Mouse (Mus musculus): Measurements from ENCODE around the gene Gm10277. TPM values are rescaled to one million over a fixed set of nuclear protein-coding genes. Genes with fewer than 3 reads are reported as not detected.
A peak's percentile ranks its signal among the peaks of the same experiment; 100 is the strongest.

Gm10277 gene
- polyA plus RNA-seq, 1 experiment, result not detected

DNA sequence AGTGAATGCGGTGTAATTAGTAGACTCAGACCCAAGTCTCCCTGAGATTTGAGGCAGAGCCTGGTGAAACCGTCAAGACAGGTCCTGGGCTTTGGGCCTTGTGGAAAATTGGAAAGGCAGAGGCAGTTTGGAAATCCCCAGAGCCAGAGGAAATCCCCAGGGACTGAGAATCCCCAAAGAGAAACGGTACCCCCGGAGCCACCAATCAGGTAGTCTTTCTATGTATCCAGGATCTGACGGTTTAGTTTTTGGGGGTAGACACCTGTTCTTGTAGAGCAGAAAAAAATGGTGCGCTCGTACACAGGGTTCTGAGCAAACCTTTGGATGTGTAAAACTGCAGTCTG is 5.0 kb upstream of the Gm10277 start:
- Histone ChIP-seq H3K4me1 (replicated peaks; ENCODE audit: control insufficient read depth, insufficient read depth, low read length) (peaks cover 46% of the 10 kb centered on the region), H3K4me3 (ENCODE audit: control insufficient read depth, insufficient read depth, low read length) (no peak overlapping the region), H3K27ac (ENCODE audit: control insufficient read depth, insufficient read depth, low read length) (peak overlapping the region; percentile 89), H3K36me3 (ENCODE audit: control insufficient read depth, insufficient read depth, low read length) (no peaks in the 10 kb centered on the region), H3K27me3 (ENCODE audit: control insufficient read depth, insufficient read depth, low read length) (no peaks in the 10 kb centered on the region)
- DNase-seq, result peak; percentile 31
- 29% methylated on average over 7 of the region's 7 CpGs for WGBS
- TF ChIP-seq POLR2A (IDR thresholded peaks at IDR 0.05; ENCODE audit: control insufficient read depth, extremely low read depth, insufficient read depth, low read length, poor library complexity) (no peak), CTCF (IDR thresholded peaks at IDR 0.05; ENCODE audit: borderline replicate concordance, control insufficient read depth, extremely low read depth, insufficient read depth, low read length, poor library complexity) (no peak)

DNA sequence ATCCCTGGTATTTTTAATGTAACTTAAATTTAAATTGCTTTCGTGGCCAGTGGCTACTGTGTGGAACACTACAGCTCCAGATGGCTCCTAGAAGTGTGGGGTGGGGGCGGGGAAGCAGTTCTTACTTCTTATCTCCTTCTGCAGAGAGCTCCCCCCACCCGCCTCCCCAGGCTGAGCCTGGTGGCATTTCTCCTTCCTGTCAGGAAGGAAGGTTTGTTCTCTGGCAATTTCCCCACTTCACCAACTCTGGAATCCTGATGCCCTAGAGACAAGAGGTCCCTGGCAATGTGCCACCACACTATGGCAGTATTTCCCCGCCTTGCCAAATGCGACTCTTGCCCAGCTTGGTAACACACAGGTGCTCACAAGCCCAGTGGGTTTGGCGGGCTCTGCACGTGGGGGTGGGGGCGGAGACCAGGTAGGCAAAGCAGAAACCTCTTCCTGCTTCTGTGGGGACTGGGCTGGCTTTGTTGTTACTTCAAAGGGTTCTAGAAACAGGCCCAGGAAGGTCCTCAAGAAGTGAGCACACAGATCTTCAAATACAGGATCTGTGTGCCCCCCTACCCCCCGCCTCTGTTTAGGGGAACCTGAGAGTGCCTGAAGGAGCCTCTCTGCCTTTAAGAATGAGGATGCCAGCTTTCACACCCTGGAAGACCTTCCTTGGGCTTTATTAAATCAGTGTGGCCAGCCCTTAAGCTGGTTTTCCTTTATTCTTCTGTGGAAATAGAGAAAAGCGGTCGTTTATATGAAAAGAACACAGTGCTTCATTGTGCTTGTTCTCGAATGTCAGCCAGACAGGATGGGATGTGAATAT is 4.4 kb upstream of the Gm10277 start:
- TF ChIP-seq POLR2A (IDR thresholded peaks at IDR 0.05; ENCODE audit: control insufficient read depth, extremely low read depth, insufficient read depth, low read length, poor library complexity), result 0 out of 2 replicates have a peak, but pooled peaks have one; percentile 36
- TF ChIP-seq CTCF (IDR thresholded peaks at IDR 0.05; ENCODE audit: borderline replicate concordance, control insufficient read depth, extremely low read depth, insufficient read depth, low read length, poor library complexity), result peak; percentile 37; the same call in 1 of the 2 replicates
- H3K4me1 ChIP-seq (replicated peaks; ENCODE audit: control insufficient read depth, insufficient read depth, low read length), result peaks cover 47% of the 10 kb centered on the region
- 5% methylated on average over 12 of the region's 12 CpGs for WGBS
- no peak overlapping the region for H3K4me3 ChIP-seq (ENCODE audit: control insufficient read depth, insufficient read depth, low read length)
- no peaks in the 10 kb centered on the region for H3K27me3 ChIP-seq (ENCODE audit: control insufficient read depth, insufficient read depth, low read length)
- no peaks in the 10 kb centered on the region for H3K36me3 ChIP-seq (ENCODE audit: control insufficient read depth, insufficient read depth, low read length)
- H3K27ac ChIP-seq (ENCODE audit: control insufficient read depth, insufficient read depth, low read length), result peak overlapping the region; percentile 89
- peak; percentile 88 for DNase-seq

- peaks cover 52% of the 10 kb centered on the region for H3K4me1 ChIP-seq (replicated peaks; ENCODE audit: control insufficient read depth, insufficient read depth, low read length)
- no peaks in the 10 kb centered on the region for H3K27me3 ChIP-seq (ENCODE audit: control insufficient read depth, insufficient read depth, low read length)
- H3K36me3 ChIP-seq (ENCODE audit: control insufficient read depth, insufficient read depth, low read length), result no peaks in the 10 kb centered on the region
- H3K4me3 ChIP-seq (ENCODE audit: control insufficient read depth, insufficient read depth, low read length), result no peak overlapping the region
- 78% methylated on average over 8 of the region's 8 CpGs for whole genome bisulfite sequencing
- no peak for TF ChIP-seq POLR2A (IDR thresholded peaks at IDR 0.05; ENCODE audit: control insufficient read depth, extremely low read depth, insufficient read depth, low read length, poor library complexity)
- TF ChIP-seq CTCF (IDR thresholded peaks at IDR 0.05; ENCODE audit: borderline replicate concordance, control insufficient read depth, extremely low read depth, insufficient read depth, low read length, poor library complexity), result no peak
- peak overlapping the region; percentile 89 for H3K27ac ChIP-seq (ENCODE audit: control insufficient read depth, insufficient read depth, low read length)
- DNase-seq, result no peak
These were observed 3.7 kb upstream of the Gm10277 start for GRCm38 (mm10) chr11:77791241-77791727.

- peaks cover 62% of the 10 kb centered on the region for H3K4me1 ChIP-seq (replicated peaks; ENCODE audit: control insufficient read depth, insufficient read depth, low read length)
- TF ChIP-seq CTCF (IDR thresholded peaks at IDR 0.05; ENCODE audit: borderline replicate concordance, control insufficient read depth, extremely low read depth, insufficient read depth, low read length, poor library complexity) (no peak), POLR2A (IDR thresholded peaks at IDR 0.05; ENCODE audit: control insufficient read depth, extremely low read depth, insufficient read depth, low read length, poor library complexity) (no peak)
- H3K27ac ChIP-seq (ENCODE audit: control insufficient read depth, insufficient read depth, low read length), result peak overlapping the region; percentile 89
- no peaks in the 10 kb centered on the region for H3K36me3 ChIP-seq (ENCODE audit: control insufficient read depth, insufficient read depth, low read length)
- 9% methylated on average over 9 of the region's 9 CpGs for WGBS
- no peaks in the 10 kb centered on the region for H3K27me3 ChIP-seq (ENCODE audit: control insufficient read depth, insufficient read depth, low read length)
- H3K4me3 ChIP-seq (ENCODE audit: control insufficient read depth, insufficient read depth, low read length), result peak overlapping the region; percentile 5; the same call in 1 of the 2 replicates
- peak; percentile 52 for DNase-seq
These were observed 2.7 kb upstream of the Gm10277 start for GRCm38 (mm10) chr11:77790286-77790685.

GRCm38 (mm10) chr11:77789512-77789911 is 2.0 kb upstream of the Gm10277 start:
- no peaks in the 10 kb centered on the region for H3K27me3 ChIP-seq (ENCODE audit: control insufficient read depth, insufficient read depth, low read length)
- peaks cover 68% of the 10 kb centered on the region for H3K4me1 ChIP-seq (replicated peaks; ENCODE audit: control insufficient read depth, insufficient read depth, low read length)
- WGBS, result 93% methylated on average over 5 of the region's 5 CpGs
- H3K27ac ChIP-seq (ENCODE audit: control insufficient read depth, insufficient read depth, low read length), result peak overlapping the region; percentile 8; the same call in 1 of the 2 replicates
- no peak for DNase-seq
- H3K36me3 ChIP-seq (ENCODE audit: control insufficient read depth, insufficient read depth, low read length), result no peaks in the 10 kb centered on the region
- TF ChIP-seq POLR2A (IDR thresholded peaks at IDR 0.05; ENCODE audit: control insufficient read depth, extremely low read depth, insufficient read depth, low read length, poor library complexity), result no peak
- TF ChIP-seq CTCF (IDR thresholded peaks at IDR 0.05; ENCODE audit: borderline replicate concordance, control insufficient read depth, extremely low read depth, insufficient read depth, low read length, poor library complexity), result no peak
- H3K4me3 ChIP-seq (ENCODE audit: control insufficient read depth, insufficient read depth, low read length), result no peak overlapping the region

- 48% methylated on average over 7 of the region's 7 CpGs for WGBS
- H3K4me3 ChIP-seq (ENCODE audit: control insufficient read depth, insufficient read depth, low read length), result no peak overlapping the region
- DNase-seq, result no peak
These were observed 1.6 kb downstream of the Gm10277 start for GRCm38 (mm10) chr11:77785768-77786561.

More at GRCm38 (mm10) chr11:77785768-77786561, 1.6 kb downstream of the Gm10277 start:
- Histone ChIP-seq H3K36me3 (ENCODE audit: control insufficient read depth, insufficient read depth, low read length) (no peaks in the 10 kb centered on the region), H3K27me3 (ENCODE audit: control insufficient read depth, insufficient read depth, low read length) (no peaks in the 10 kb centered on the region), H3K4me1 (replicated peaks; ENCODE audit: control insufficient read depth, insufficient read depth, low read length) (peaks cover 59% of the 10 kb centered on the region), H3K27ac (ENCODE audit: control insufficient read depth, insufficient read depth, low read length) (no peak overlapping the region; the same call in 1 of the 2 replicates)
- no peak for TF ChIP-seq CTCF (IDR thresholded peaks at IDR 0.05; ENCODE audit: borderline replicate concordance, control insufficient read depth, extremely low read depth, insufficient read depth, low read length, poor library complexity)
- no peak for TF ChIP-seq POLR2A (IDR thresholded peaks at IDR 0.05; ENCODE audit: control insufficient read depth, extremely low read depth, insufficient read depth, low read length, poor library complexity)

Data from thymus, adult 2 months (tissue).